Mouse (Mus musculus): ENCODE measurements at regions not wholly inside any gene's neighbourhood (a gene's known extent, or its start where the extent isn't known, plus 50 kb on each side); places are given as distances from the start of the nearest gene placed in this dataset.

DNA sequence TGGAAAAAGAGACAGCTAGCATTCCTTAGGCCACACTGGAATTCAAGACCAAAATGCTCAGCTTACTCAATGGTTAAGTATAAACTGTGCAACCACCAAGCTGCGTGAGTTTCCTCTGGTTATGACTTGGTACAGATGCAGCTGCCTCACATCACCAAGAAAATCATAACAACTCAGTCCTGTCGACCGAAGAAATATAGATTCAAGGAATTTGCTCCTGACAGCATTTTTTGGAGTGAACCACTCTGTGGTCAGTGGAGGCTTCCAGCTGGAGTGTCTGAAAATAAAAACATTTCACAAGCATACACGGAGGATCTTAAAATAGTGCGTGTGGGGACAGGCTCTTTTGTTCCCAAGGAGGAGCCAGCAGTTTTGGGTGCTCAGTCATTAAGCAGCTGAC, 253.8 kb downstream of the Bckdhb start:
- H3K4me1 ChIP-seq (ENCODE audit: insufficient read depth, low read depth, low read length): no peaks in the 10 kb centered on the region
- no peaks in the 10 kb centered on the region; the same call in 1 of the 2 replicates for H3K27me3 ChIP-seq (ENCODE audit: insufficient read depth, low read length)
- no peak for TF ChIP-seq GATA2 (IDR thresholded peaks at IDR 0.05; ENCODE audit: borderline replicate concordance, low read depth, low read length)
- TF ChIP-seq TAL1 (conservative IDR thresholded peaks at IDR 0.05; ENCODE audit: low read depth, low read length): no peak
- TF ChIP-seq CTCF (IDR thresholded peaks at IDR 0.05; ENCODE audit: low read depth, low read length): no peak
- H3K36me3 ChIP-seq (replicated peaks): no peaks in the 10 kb centered on the region
- ATAC-seq (ENCODE audit: extremely low read depth, insufficient number of reproducible peaks, low FRiP score, poor library complexity, severe bottlenecking): no peak
- no peaks in the 10 kb centered on the region for H3K9me3 ChIP-seq (replicated peaks)
- no peak overlapping the region for H3K4me3 ChIP-seq (ENCODE audit: low read depth, low read length)
- no peak for DNase-seq (ENCODE audit: low spot score)

- TF ChIP-seq POLR2AphosphoS5 (IDR thresholded peaks at IDR 0.05; ENCODE audit: insufficient replicate concordance, low read depth, low read length) (no peak), TAL1 (conservative IDR thresholded peaks at IDR 0.05; ENCODE audit: low read depth, low read length) (no peak), GATA2 (IDR thresholded peaks at IDR 0.05; ENCODE audit: borderline replicate concordance, low read depth, low read length) (no peak), GATA1 (IDR thresholded peaks at IDR 0.05; ENCODE audit: borderline replicate concordance, low read length) (no peak), CTCF (IDR thresholded peaks at IDR 0.05; ENCODE audit: low read depth, low read length) (no peak)
Observed at GRCm38 (mm10) chr9:84179238-84179637, 254.3 kb downstream of the Bckdhb start.

DNA sequence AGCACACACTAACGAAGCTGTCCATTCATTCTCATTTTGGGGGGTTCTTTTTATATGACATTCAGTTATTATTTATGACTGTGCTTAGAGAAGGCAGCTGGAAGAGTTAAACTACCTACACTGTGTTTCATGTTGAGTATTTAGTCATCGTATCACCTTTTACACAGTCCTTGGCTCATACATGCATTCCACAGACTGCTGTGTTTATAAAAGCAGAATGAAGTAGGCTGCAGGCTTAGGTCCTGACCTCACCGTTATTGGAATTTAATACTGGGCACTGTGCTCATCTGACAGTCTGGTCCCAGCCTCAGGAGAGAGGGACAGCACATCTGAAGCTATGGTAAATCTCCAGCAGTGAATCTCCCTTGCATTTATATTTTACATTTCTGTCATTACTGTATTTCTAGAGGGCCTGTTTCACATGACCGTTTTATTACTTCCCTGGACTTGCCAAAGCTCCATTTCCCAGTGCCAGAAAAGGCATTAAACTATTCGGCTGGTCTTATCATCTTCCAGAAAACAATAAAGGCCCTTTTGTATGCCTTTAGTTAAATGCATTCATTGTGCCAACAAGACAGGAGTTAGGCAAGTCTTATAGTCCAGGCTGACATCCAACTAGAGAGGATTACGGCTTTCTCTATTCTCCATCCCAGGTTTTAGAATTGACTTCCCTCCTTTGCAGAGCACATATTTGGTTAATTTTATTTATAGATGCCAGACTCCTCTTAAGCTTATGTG, 258.9 kb downstream of the Bckdhb start:
- H3K4me3 ChIP-seq (ENCODE audit: low read depth, low read length): no peak overlapping the region
- TF ChIP-seq GATA1 (IDR thresholded peaks at IDR 0.05; ENCODE audit: borderline replicate concordance, low read length) (no peak), CTCF (IDR thresholded peaks at IDR 0.05; ENCODE audit: low read depth, low read length) (no peak), POLR2AphosphoS5 (IDR thresholded peaks at IDR 0.05; ENCODE audit: insufficient replicate concordance, low read depth, low read length) (no peak), TAL1 (conservative IDR thresholded peaks at IDR 0.05; ENCODE audit: low read depth, low read length) (no peak), GATA2 (IDR thresholded peaks at IDR 0.05; ENCODE audit: borderline replicate concordance, low read depth, low read length) (no peak)
- H3K27me3 ChIP-seq (ENCODE audit: insufficient read depth, low read length): no peaks in the 10 kb centered on the region; the same call in 1 of the 2 replicates

More at GRCm38 (mm10) chr9:84179238-84179637, 254.3 kb downstream of the Bckdhb start:
- Histone ChIP-seq H3K36me3 (replicated peaks) (no peaks in the 10 kb centered on the region), H3K27me3 (ENCODE audit: insufficient read depth, low read length) (no peaks in the 10 kb centered on the region; the same call in 1 of the 2 replicates), H3K4me3 (ENCODE audit: low read depth, low read length) (no peak overlapping the region), H3K4me1 (ENCODE audit: insufficient read depth, low read depth, low read length) (no peaks in the 10 kb centered on the region), H3K9me3 (replicated peaks) (no peaks in the 10 kb centered on the region)
- no peak for ATAC-seq (ENCODE audit: extremely low read depth, insufficient number of reproducible peaks, low FRiP score, poor library complexity, severe bottlenecking)
- no peak for DNase-seq (ENCODE audit: low spot score)

GRCm38 (mm10) chr9:84187531-84187930, 262.6 kb downstream of the Bckdhb start:
- Histone ChIP-seq H3K4me3 (ENCODE audit: low read depth, low read length) (no peak overlapping the region), H3K27me3 (ENCODE audit: insufficient read depth, low read length) (no peaks in the 10 kb centered on the region), H3K36me3 (replicated peaks) (no peaks in the 10 kb centered on the region), H3K4me1 (ENCODE audit: insufficient read depth, low read depth, low read length) (no peaks in the 10 kb centered on the region), H3K9me3 (replicated peaks) (no peaks in the 10 kb centered on the region)
- ATAC-seq (ENCODE audit: extremely low read depth, insufficient number of reproducible peaks, low FRiP score, poor library complexity, severe bottlenecking): no peak
- no peak for DNase-seq (ENCODE audit: low spot score)
- TF ChIP-seq TAL1 (conservative IDR thresholded peaks at IDR 0.05; ENCODE audit: low read depth, low read length) (no peak), GATA1 (IDR thresholded peaks at IDR 0.05; ENCODE audit: borderline replicate concordance, low read length) (no peak), CTCF (IDR thresholded peaks at IDR 0.05; ENCODE audit: low read depth, low read length) (no peak), POLR2AphosphoS5 (IDR thresholded peaks at IDR 0.05; ENCODE audit: insufficient replicate concordance, low read depth, low read length) (no peak), GATA2 (IDR thresholded peaks at IDR 0.05; ENCODE audit: borderline replicate concordance, low read depth, low read length) (no peak)

More for the DNA sequence above, 258.9 kb downstream of the Bckdhb start:
- Histone ChIP-seq H3K9me3 (replicated peaks) (no peaks in the 10 kb centered on the region), H3K4me1 (ENCODE audit: insufficient read depth, low read depth, low read length) (no peaks in the 10 kb centered on the region), H3K36me3 (replicated peaks) (no peaks in the 10 kb centered on the region)
- ATAC-seq (ENCODE audit: extremely low read depth, insufficient number of reproducible peaks, low FRiP score, poor library complexity, severe bottlenecking): no peak
- no peak for DNase-seq (ENCODE audit: low spot score)

GRCm38 (mm10) chr9:84193405-84193804, 268.5 kb downstream of the Bckdhb start:
- Histone ChIP-seq H3K4me3 (ENCODE audit: low read depth, low read length) (no peak overlapping the region), H3K27me3 (ENCODE audit: insufficient read depth, low read length) (peaks cover 3% of the 10 kb centered on the region; the same call in 1 of the 2 replicates), H3K36me3 (replicated peaks) (no peaks in the 10 kb centered on the region), H3K4me1 (ENCODE audit: insufficient read depth, low read depth, low read length) (no peaks in the 10 kb centered on the region), H3K9me3 (replicated peaks) (no peaks in the 10 kb centered on the region)
- DNase-seq (ENCODE audit: low spot score) (no peak), ATAC-seq (ENCODE audit: extremely low read depth, insufficient number of reproducible peaks, low FRiP score, poor library complexity, severe bottlenecking) (no peak)
- TF ChIP-seq TAL1 (conservative IDR thresholded peaks at IDR 0.05; ENCODE audit: low read depth, low read length) (no peak), GATA1 (IDR thresholded peaks at IDR 0.05; ENCODE audit: borderline replicate concordance, low read length) (no peak), GATA2 (IDR thresholded peaks at IDR 0.05; ENCODE audit: borderline replicate concordance, low read depth, low read length) (no peak), POLR2AphosphoS5 (IDR thresholded peaks at IDR 0.05; ENCODE audit: insufficient replicate concordance, low read depth, low read length) (no peak), CTCF (IDR thresholded peaks at IDR 0.05; ENCODE audit: low read depth, low read length) (no peak)

DNA sequence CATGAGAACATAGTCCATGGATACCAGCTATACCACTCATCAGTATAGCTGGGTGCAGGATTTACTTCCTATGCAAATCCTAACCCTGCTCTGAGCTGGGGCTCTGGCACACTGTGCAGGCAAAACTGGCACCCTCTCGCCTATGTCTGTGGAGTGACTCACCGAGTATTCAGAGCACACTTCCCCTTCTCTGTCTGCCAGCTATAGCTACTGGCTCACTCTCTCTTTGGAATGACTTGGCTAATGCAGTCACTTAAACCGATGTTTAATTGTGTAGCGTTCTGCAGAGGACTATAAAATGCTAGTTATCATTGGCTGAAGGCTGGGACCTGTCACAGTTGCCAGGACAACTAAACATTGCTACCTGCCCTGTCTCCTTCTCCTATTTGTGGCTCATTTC, 269.8 kb downstream of the Bckdhb start:
- Histone ChIP-seq H3K9me3 (replicated peaks) (no peaks in the 10 kb centered on the region), H3K36me3 (replicated peaks) (no peaks in the 10 kb centered on the region), H3K4me3 (ENCODE audit: low read depth, low read length) (no peak overlapping the region), H3K27me3 (ENCODE audit: insufficient read depth, low read length) (peaks cover 3% of the 10 kb centered on the region; the same call in 1 of the 2 replicates), H3K4me1 (ENCODE audit: insufficient read depth, low read depth, low read length) (no peaks in the 10 kb centered on the region)
- ATAC-seq (ENCODE audit: extremely low read depth, insufficient number of reproducible peaks, low FRiP score, poor library complexity, severe bottlenecking) (no peak), DNase-seq (ENCODE audit: low spot score) (no peak)
- TF ChIP-seq GATA2 (IDR thresholded peaks at IDR 0.05; ENCODE audit: borderline replicate concordance, low read depth, low read length) (no peak), CTCF (IDR thresholded peaks at IDR 0.05; ENCODE audit: low read depth, low read length) (no peak), POLR2AphosphoS5 (IDR thresholded peaks at IDR 0.05; ENCODE audit: insufficient replicate concordance, low read depth, low read length) (no peak), TAL1 (conservative IDR thresholded peaks at IDR 0.05; ENCODE audit: low read depth, low read length) (no peak), GATA1 (IDR thresholded peaks at IDR 0.05; ENCODE audit: borderline replicate concordance, low read length) (no peak)

Measured in G1E (cell line).